ENCODE assay signal across 35 mouse cellular contexts in the genomic region with DNA sequence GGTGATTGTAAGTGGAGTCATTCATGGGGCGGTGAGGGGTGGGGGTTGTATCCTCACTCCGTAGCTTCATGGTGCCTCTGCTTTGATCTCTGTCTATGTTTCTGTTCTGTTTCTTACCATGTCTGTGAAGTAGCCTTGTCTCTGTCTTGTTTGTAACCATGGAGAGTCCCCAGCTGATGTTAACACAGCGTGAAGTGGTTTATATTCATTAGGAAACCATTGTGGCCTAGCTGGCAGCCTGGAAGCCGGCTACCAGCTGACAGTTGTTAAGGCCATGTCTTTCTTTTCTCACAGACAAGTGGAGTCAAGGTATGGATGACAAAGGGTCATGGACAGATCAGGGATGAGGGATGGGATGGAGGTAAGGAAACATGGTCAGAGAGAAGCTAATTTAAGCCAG. TPM values are rescaled to one million over a fixed set of nuclear protein-coding genes. Genes with fewer than 3 reads are reported as not detected.
DNase-seq lines count a peak whose midpoint lies in the region; ATAC-seq and TF ChIP-seq lines count a peak whose summit lies in the region.
"Had no signal": no experiment of that assay in that cellular context is flagged by ENCODE, and none has a peak within 500 bp of the region (broad histone marks: within the 10 kb centered on the region; RNA-seq: fewer than 3 reads in every experiment).

No protein-coding gene starts in this region.

- H3K27me3 ChIP-seq in hindbrain, embryonic 12.5 days: peaks cover 27% of the 10 kb centered on the region
- H3K27me3 ChIP-seq in hindbrain, embryonic 16.5 days (replicated peaks; ENCODE audit: control insufficient read depth, insufficient read depth, low read length): peaks cover 2% of the 10 kb centered on the region; the same call in 1 of the 2 replicates
- H3K27me3 ChIP-seq in neural tube, embryonic 11.5 days (ENCODE audit: control insufficient read depth, insufficient read depth, low read length): no peaks in the 10 kb centered on the region
- H3K27me3 ChIP-seq in neural tube, embryonic 15.5 days (replicated peaks): no peaks in the 10 kb centered on the region; the same call in 1 of the 2 replicates
- H3K27me3 ChIP-seq in hindbrain, postnatal 0 days (ENCODE audit: insufficient read depth, low read length): no peaks in the 10 kb centered on the region
- no peaks in the 10 kb centered on the region for H3K27me3 ChIP-seq in kidney, embryonic 14.5 days (ENCODE audit: control insufficient read depth, insufficient read depth, low read length)
- H3K27me3 ChIP-seq: embryonic facial prominence, embryonic 12.5 days; heart, embryonic 15.5 days; lung, embryonic 15.5 days had no signal

- no peaks in the 10 kb centered on the region for H3K9me3 ChIP-seq in hindbrain, embryonic 12.5 days (replicated peaks)
- H3K9me3 ChIP-seq in hindbrain, embryonic 16.5 days (ENCODE audit: control insufficient read depth, low read length): no peaks in the 10 kb centered on the region
- H3K9me3 ChIP-seq in neural tube, embryonic 11.5 days (ENCODE audit: control insufficient read depth, low read length): no peaks in the 10 kb centered on the region
- H3K9me3 ChIP-seq in neural tube, embryonic 15.5 days (replicated peaks): no peaks in the 10 kb centered on the region
- no peaks in the 10 kb centered on the region for H3K9me3 ChIP-seq in hindbrain, postnatal 0 days (ENCODE audit: low read length)
- H3K9me3 ChIP-seq in kidney, embryonic 14.5 days (ENCODE audit: control insufficient read depth, low read length): no peaks in the 10 kb centered on the region
- H3K9me3 ChIP-seq: embryonic facial prominence, embryonic 12.5 days; heart, embryonic 10.5 days; heart, embryonic 15.5 days; limb, embryonic 13.5 days; lung, embryonic 15.5 days; midbrain, embryonic 15.5 days had no signal

- WGBS in hindbrain, embryonic 12.5 days: 21% methylated on average over 4 of the region's 4 CpGs
- WGBS in hindbrain, embryonic 16.5 days: 20% methylated on average over 4 of the region's 4 CpGs
- WGBS in neural tube, embryonic 11.5 days: 24% methylated on average over 4 of the region's 4 CpGs
- WGBS in neural tube, embryonic 15.5 days: 14% methylated on average over 4 of the region's 4 CpGs
- WGBS in hindbrain, postnatal 0 days: 26% methylated on average over 4 of the region's 4 CpGs
- 50% methylated on average over 4 of the region's 4 CpGs for WGBS in kidney, embryonic 14.5 days

- H3K4me1 ChIP-seq in hindbrain, embryonic 12.5 days: peaks cover 15% of the 10 kb centered on the region
- H3K4me1 ChIP-seq in hindbrain, embryonic 16.5 days (ENCODE audit: control insufficient read depth, insufficient read depth, low read depth, low read length): peaks cover 3% of the 10 kb centered on the region; the same call in 1 of the 2 replicates
- no peaks in the 10 kb centered on the region; the same call in 1 of the 2 replicates for H3K4me1 ChIP-seq in neural tube, embryonic 11.5 days (ENCODE audit: control insufficient read depth, insufficient read depth, low read length)
- H3K4me1 ChIP-seq in neural tube, embryonic 15.5 days: peaks cover 14% of the 10 kb centered on the region
- H3K4me1 ChIP-seq in hindbrain, postnatal 0 days (ENCODE audit: insufficient read depth, low read length): no peaks in the 10 kb centered on the region
- H3K4me1 ChIP-seq in kidney, embryonic 14.5 days (ENCODE audit: control insufficient read depth, insufficient read depth, low read length): no peaks in the 10 kb centered on the region
- H3K4me1 ChIP-seq: embryonic facial prominence, embryonic 12.5 days; lung, embryonic 15.5 days had no signal

- no peak overlapping the region for H3K27ac ChIP-seq in hindbrain, embryonic 12.5 days
- H3K27ac ChIP-seq in hindbrain, embryonic 16.5 days (ENCODE audit: low read depth, low read length): no peak overlapping the region
- no peak overlapping the region for H3K27ac ChIP-seq in neural tube, embryonic 11.5 days (ENCODE audit: low read depth, low read length)
- no peak overlapping the region for H3K27ac ChIP-seq in neural tube, embryonic 15.5 days (replicated peaks)
- no peak overlapping the region for H3K27ac ChIP-seq in hindbrain, postnatal 0 days
- H3K27ac ChIP-seq in kidney, embryonic 14.5 days (ENCODE audit: low read depth, low read length): no peak overlapping the region
- H3K27ac ChIP-seq: embryonic facial prominence, embryonic 12.5 days; heart, embryonic 10.5 days; heart, embryonic 15.5 days; limb, embryonic 13.5 days; lung, embryonic 15.5 days; midbrain, embryonic 15.5 days; stomach, postnatal 0 days had no signal

- no peak for TF ChIP-seq CTCF in hindbrain, postnatal 0 days (IDR thresholded peaks at IDR 0.05; ENCODE audit: low read depth)

- H3K36me3 ChIP-seq in hindbrain, embryonic 12.5 days: no peaks in the 10 kb centered on the region
- no peaks in the 10 kb centered on the region for H3K36me3 ChIP-seq in hindbrain, embryonic 16.5 days (ENCODE audit: control insufficient read depth, insufficient read depth, low read length)
- H3K36me3 ChIP-seq in neural tube, embryonic 11.5 days (ENCODE audit: control insufficient read depth, insufficient read depth, low read length): no peaks in the 10 kb centered on the region
- H3K36me3 ChIP-seq in neural tube, embryonic 15.5 days: no peaks in the 10 kb centered on the region
- no peaks in the 10 kb centered on the region for H3K36me3 ChIP-seq in hindbrain, postnatal 0 days (ENCODE audit: insufficient read depth, low read length)
- no peaks in the 10 kb centered on the region for H3K36me3 ChIP-seq in kidney, embryonic 14.5 days (ENCODE audit: control insufficient read depth, insufficient read depth, low read length)
- H3K36me3 ChIP-seq: embryonic facial prominence, embryonic 12.5 days; heart, embryonic 10.5 days; heart, embryonic 15.5 days; limb, embryonic 13.5 days; lung, embryonic 15.5 days; midbrain, embryonic 15.5 days had no signal

- peak; percentile 41 for ATAC-seq in hindbrain, embryonic 12.5 days (ENCODE audit: low FRiP score)
- ATAC-seq in hindbrain, embryonic 16.5 days: no peak
- ATAC-seq in neural tube, embryonic 11.5 days (ENCODE audit: insufficient read depth, low FRiP score, low TSS enrichment): peak; percentile 66
- no peak for ATAC-seq in neural tube, embryonic 15.5 days (ENCODE audit: low FRiP score)
- ATAC-seq in hindbrain, postnatal 0 days: no peak
- ATAC-seq in kidney, embryonic 14.5 days (ENCODE audit: low FRiP score, low TSS enrichment): no peak
- ATAC-seq: CD4-positive, CD25-positive, alpha-beta regulatory T cell, adult 4 months; forebrain, embryonic 14.5 days; intestine, embryonic 16.5 days; midbrain, embryonic 15.5 days had no signal

- no peak overlapping the region for H3K4me2 ChIP-seq in hindbrain, embryonic 12.5 days (replicated peaks)
- no peak overlapping the region for H3K4me2 ChIP-seq in hindbrain, embryonic 16.5 days (ENCODE audit: low read length)
- no peak overlapping the region for H3K4me2 ChIP-seq in neural tube, embryonic 11.5 days (ENCODE audit: low read depth)
- H3K4me2 ChIP-seq in neural tube, embryonic 15.5 days: no peak overlapping the region
- H3K4me2 ChIP-seq in hindbrain, postnatal 0 days (ENCODE audit: low read depth, low read length): no peak overlapping the region
- no peak overlapping the region for H3K4me2 ChIP-seq in kidney, embryonic 14.5 days (replicated peaks; ENCODE audit: low read depth, low read length)
- H3K4me2 ChIP-seq: embryonic facial prominence, embryonic 12.5 days; heart, embryonic 15.5 days; limb, embryonic 13.5 days; liver, embryonic 11.5 days; lung, embryonic 15.5 days; midbrain, embryonic 15.5 days had no signal

- H3K4me3 ChIP-seq in hindbrain, embryonic 12.5 days: no peak overlapping the region
- no peak overlapping the region for H3K4me3 ChIP-seq in hindbrain, embryonic 16.5 days (ENCODE audit: low read length)
- H3K4me3 ChIP-seq in neural tube, embryonic 11.5 days (ENCODE audit: low read depth, low read length): no peak overlapping the region
- H3K4me3 ChIP-seq in neural tube, embryonic 15.5 days (replicated peaks): no peak overlapping the region
- H3K4me3 ChIP-seq in hindbrain, postnatal 0 days (ENCODE audit: low read length): no peak overlapping the region
- H3K4me3 ChIP-seq in kidney, embryonic 14.5 days (ENCODE audit: low read length): no peak overlapping the region
- H3K4me3 ChIP-seq: embryonic facial prominence, embryonic 12.5 days; heart, embryonic 10.5 days; heart, embryonic 15.5 days; limb, embryonic 13.5 days; lung, embryonic 15.5 days; midbrain, embryonic 15.5 days; myocyte had no signal

- no peak overlapping the region for H3K9ac ChIP-seq in hindbrain, embryonic 12.5 days
- H3K9ac ChIP-seq in hindbrain, embryonic 16.5 days (ENCODE audit: low read depth, low read length): no peak overlapping the region
- no peak overlapping the region for H3K9ac ChIP-seq in neural tube, embryonic 11.5 days (ENCODE audit: low read length)
- no peak overlapping the region for H3K9ac ChIP-seq in neural tube, embryonic 15.5 days (replicated peaks)
- H3K9ac ChIP-seq in hindbrain, postnatal 0 days (replicated peaks; ENCODE audit: low read length): no peak overlapping the region
- no peak overlapping the region for H3K9ac ChIP-seq in kidney, embryonic 14.5 days (ENCODE audit: low read depth, low read length)
- H3K9ac ChIP-seq: embryonic facial prominence, embryonic 12.5 days; heart, embryonic 15.5 days; limb, embryonic 13.5 days; lung, embryonic 15.5 days; midbrain, embryonic 15.5 days had no signal

- peak; percentile 28 for DNase-seq in neural tube, embryonic 11.5 days (ENCODE audit: low spot score)
- DNase-seq in hindbrain, postnatal 0 days (ENCODE audit: low spot score): peak; percentile 23
- no peak for DNase-seq in cerebellum, adult 11 months
- DNase-seq: adrenal gland, postnatal 14 days; cerebellum, adult 18-20 months; cerebellum, postnatal 10 days; gastrocnemius, postnatal 14 days; kidney, adult 8-10 months; kidney, postnatal 10 days; layer of hippocampus, adult 9-11 months; right cerebral cortex, postnatal 4 days; thymus, adult 2 months; thymus, postnatal 4 days had no signal

RNA-seq across cellular contexts. Expression of a gene that starts 12.3 kb away (rescaled TPM):
- polyA plus RNA-seq in hindbrain, embryonic 12.5 days (2016; fragmentation: Nextera tagmentation; extraction: Ambion mirVana): 0.80 and 1.4 TPM in 2 replicates
- polyA plus RNA-seq in hindbrain, embryonic 16.5 days (2015; fragmentation: Nextera tagmentation; extraction: Ambion mirVana): 1.7 and 1.8 TPM in 2 replicates
- polyA plus RNA-seq in neural tube, embryonic 11.5 days (2014; fragmentation: Nextera tagmentation; extraction: Ambion mirVana): 0.42 and 0.53 TPM in 2 replicates
- polyA plus RNA-seq in neural tube, embryonic 15.5 days (2015; fragmentation: Nextera tagmentation; extraction: Ambion mirVana): 2.0 and 2.1 TPM in 2 replicates
- 36.6 and 38.6 TPM in 2 replicates for total RNA-seq in hindbrain, postnatal 0 days (2014; rRNA removed)
- 2.8 TPM in 2 replicates for polyA plus RNA-seq in hindbrain, postnatal 0 days (2015; fragmentation: Nextera tagmentation; extraction: Ambion mirVana)
- polyA plus RNA-seq in kidney, embryonic 14.5 days (2014; fragmentation: Nextera tagmentation; extraction: Ambion mirVana): 0.19 and 0.45 TPM in 2 replicates
- total RNA-seq: common myeloid progenitor, adult 5-6 weeks; gastrocnemius, postnatal 14 days; granulocyte monocyte progenitor cell, adult 5-6 weeks; heart, postnatal 25 days; megakaryocyte progenitor cell, adult 5-6 weeks had no signal
- polyA plus RNA-seq: CD4-positive, CD25-positive, alpha-beta regulatory T cell, adult 4 months; intestine, embryonic 16.5 days; liver, embryonic 11.5 days; liver, embryonic 16.5 days; myocyte; spleen, adult 2 months had no signal

RNA-seq across cellular contexts. Expression of a gene that starts 26.6 kb away (rescaled TPM):
- 22.7 and 26.6 TPM in 2 replicates for polyA plus RNA-seq in hindbrain, embryonic 12.5 days (2016; fragmentation: Nextera tagmentation; extraction: Ambion mirVana)
- 18.1 and 19.2 TPM in 2 replicates for polyA plus RNA-seq in hindbrain, embryonic 16.5 days (2015; fragmentation: Nextera tagmentation; extraction: Ambion mirVana)
- 16.2 and 16.4 TPM in 2 replicates for polyA plus RNA-seq in neural tube, embryonic 11.5 days (2014; fragmentation: Nextera tagmentation; extraction: Ambion mirVana)
- polyA plus RNA-seq in neural tube, embryonic 15.5 days (2015; fragmentation: Nextera tagmentation; extraction: Ambion mirVana): 15.1 and 19.8 TPM in 2 replicates
- 19.3 and 28.0 TPM in 2 replicates for total RNA-seq in hindbrain, postnatal 0 days (2014; rRNA removed)
- 13.2 and 14.2 TPM in 2 replicates for polyA plus RNA-seq in hindbrain, postnatal 0 days (2015; fragmentation: Nextera tagmentation; extraction: Ambion mirVana)
- polyA plus RNA-seq in kidney, embryonic 14.5 days (2014; fragmentation: Nextera tagmentation; extraction: Ambion mirVana): 12.5 and 18.1 TPM in 2 replicates

Comparison
In these comparisons a context has a peak if more than half of its experiments do, and no peak if none do; other contexts are left out.
1. ATAC-seq: peak in hindbrain, embryonic 12.5 days (single experiment) and neural tube, embryonic 11.5 days (single experiment); none in hindbrain, embryonic 16.5 days (single experiment), neural tube, embryonic 15.5 days (single experiment), hindbrain, postnatal 0 days (single experiment) and kidney, embryonic 14.5 days (single experiment).